Mouse (Mus musculus) left cerebral cortex, adult 6 months (tissue): ENCODE data around the gene Erg. TPM values are rescaled to one million over a fixed set of nuclear protein-coding genes. Genes with fewer than 3 reads are reported as not detected.

Experiments
- long read RNA-seq, 2 experiments: library from polyadenylated mRNA; unstranded; transcript quantifications; one replicate each; pipeline ENCODE4 v2.0.0; 2019 to 2020
- polyA plus RNA-seq: library from polyadenylated mRNA; unstranded; fragments of <200 nt; fragmentation: Nextera tagmentation; gene quantifications from 2 replicates; pipeline ENCODE4 v1.2.3, GENCODE M21; 2021

Erg gene
- polyA plus RNA-seq = 0.53 and 0.59 TPM in 2 replicates
- long read RNA-seq, experiment 1, partial matches to known transcripts = 0 of 1 reads
- long read RNA-seq, experiment 1, other reads (novel, unspliced or antisense) = 1 of 1 reads
- long read RNA-seq, experiment 2 = 0 reads

GRCm38 (mm10) chr16:95586311-95586602 is at the start of gene Erg:
Erg (minus strand) TSS chr16:95586593.

Other genes with a start within 250 kb of the Erg start
- gene Ets2, start 115.5 kb upstream of the Erg start, polyA plus RNA-seq = 19.8 and 32.3 TPM in 2 replicates